Mouse (Mus musculus) cerebellum, adult 11-12 months (tissue): ENCODE measurements at regions not wholly inside any gene's neighbourhood (a gene's known extent, or its start where the extent isn't known, plus 50 kb on each side); places are given as distances from the start of the nearest gene placed in this dataset.

Source experiments
- DNase-seq: peaks from one replicate; pipeline ENCODE4 v3.0.0; 2022

DNA sequence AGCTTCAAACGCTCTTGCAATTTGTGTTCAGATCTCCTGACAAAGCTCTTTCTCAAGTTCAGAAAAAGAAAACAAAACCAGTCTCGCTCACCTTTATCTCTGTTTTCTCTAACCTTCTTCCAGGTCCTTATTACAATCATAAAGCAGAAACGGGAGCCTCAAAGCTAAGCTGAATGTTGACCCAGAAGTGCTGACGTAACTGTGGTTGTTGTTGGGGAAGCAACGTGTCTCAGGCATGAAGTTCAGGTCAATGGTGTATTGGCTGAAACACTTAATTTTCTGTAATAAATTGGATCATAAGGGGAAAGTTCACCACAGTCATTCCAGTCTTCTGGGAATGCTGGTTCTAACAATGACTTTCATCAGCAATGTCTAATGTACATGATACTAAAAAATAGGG is 586.7 kb downstream of the Ofcc1 start:
- no peak for DNase-seq

DNA sequence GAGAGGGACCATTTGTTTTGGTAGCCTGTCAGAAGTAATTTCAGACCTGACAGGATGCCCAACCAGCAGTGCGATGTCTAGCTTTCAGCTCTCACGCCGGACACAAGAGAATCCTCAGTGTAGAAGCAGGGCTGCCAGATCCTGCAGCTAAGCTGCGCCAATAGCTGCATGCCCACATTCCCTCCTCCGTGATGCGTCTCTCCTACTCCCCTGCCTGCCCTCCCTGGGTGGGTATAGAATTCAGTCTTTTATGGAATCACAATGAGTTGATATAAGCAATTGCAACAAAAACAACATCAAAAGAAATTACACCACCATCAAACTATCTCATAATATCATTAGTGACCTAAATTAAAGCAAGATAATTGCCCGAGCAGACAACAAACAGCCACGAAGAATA is 587.1 kb downstream of the Ofcc1 start:
- DNase-seq: no peak

DNA sequence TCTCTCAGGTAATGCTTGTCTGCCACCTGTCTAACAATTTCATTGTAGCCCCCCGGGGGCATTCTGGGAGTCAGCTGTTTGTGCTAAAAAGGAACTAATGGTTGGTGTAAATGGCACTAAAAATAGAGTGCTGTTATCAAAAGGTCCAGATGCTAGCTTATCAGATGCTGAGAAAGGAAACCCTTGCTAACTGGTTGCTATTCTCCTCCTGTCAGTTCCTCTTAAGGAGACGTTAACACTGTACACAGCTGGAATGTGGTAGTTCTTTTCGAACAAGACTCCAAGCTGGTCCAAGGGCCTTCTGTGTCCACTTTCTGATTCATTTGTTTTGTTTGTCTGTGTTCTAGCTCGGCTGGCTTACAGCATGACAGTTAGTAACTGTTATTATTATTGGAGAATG is 592.0 kb downstream of the Ofcc1 start:
- DNase-seq: no peak

DNA sequence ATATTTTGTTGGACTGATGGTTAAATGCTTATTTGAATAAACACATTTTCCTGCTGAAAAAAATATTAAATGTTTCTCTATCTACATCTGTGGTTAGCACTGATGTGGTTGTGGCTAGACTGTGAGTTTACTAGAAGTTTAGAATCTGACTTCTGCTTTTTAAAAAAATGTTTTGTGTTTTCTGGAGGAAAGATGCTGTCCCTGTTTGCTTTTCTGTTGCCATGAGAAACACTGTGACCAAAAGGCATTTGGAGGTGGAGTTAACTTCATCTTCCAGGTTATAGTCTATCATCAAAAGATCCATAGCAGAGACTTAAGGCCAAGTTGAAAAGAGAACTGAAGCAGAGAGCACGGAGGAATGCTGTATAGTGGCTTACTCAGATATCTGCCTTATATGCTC is 594.4 kb downstream of the Ofcc1 start:
- DNase-seq: no peak
